Comparison of ENCODE assay signal across 7 mouse cellular contexts in genomic region chr7:12479009-12479346, GRCm38 (mm10). TPM values are rescaled to one million over a fixed set of nuclear protein-coding genes. Genes with fewer than 3 reads are reported as not detected.
DNase-seq lines count a peak whose midpoint lies in the region; ATAC-seq and TF ChIP-seq lines count a peak whose summit lies in the region.

No protein-coding gene starts in this region.

- no peak for TF ChIP-seq EP300 in lung, postnatal 0 days (IDR thresholded peaks at IDR 0.05)

- TF ChIP-seq CTCF in lung, postnatal 0 days (IDR thresholded peaks at IDR 0.05): no peak

- peak overlapping the region; percentile 98 for H3K4me3 ChIP-seq in lung, postnatal 0 days (ENCODE audit: low read depth, low read length)
- H3K4me3 ChIP-seq in embryonic facial prominence, embryonic 13.5 days: peak overlapping the region; percentile 93
- peak overlapping the region; percentile 80 for H3K4me3 ChIP-seq in limb, embryonic 11.5 days (ENCODE audit: low read depth, low read length)
- H3K4me3 ChIP-seq in stomach, embryonic 14.5 days (ENCODE audit: low read depth, low read length): peak overlapping the region; percentile 93

- peaks cover 30% of the 10 kb centered on the region for H3K36me3 ChIP-seq in lung, postnatal 0 days (ENCODE audit: insufficient read depth, low read length)
- H3K36me3 ChIP-seq in embryonic facial prominence, embryonic 13.5 days: peaks cover 39% of the 10 kb centered on the region
- peaks cover 33% of the 10 kb centered on the region for H3K36me3 ChIP-seq in limb, embryonic 11.5 days (ENCODE audit: control insufficient read depth, insufficient read depth, low read length)
- peaks cover 37% of the 10 kb centered on the region for H3K36me3 ChIP-seq in stomach, embryonic 14.5 days (ENCODE audit: control insufficient read depth, insufficient read depth, low read length)

- DNase-seq in lung, postnatal 0 days (ENCODE audit: low spot score): no peak
- DNase-seq in lung, adult 18-20 months: no peak
- DNase-seq in limb, embryonic 11.5 days (ENCODE audit: low spot score): no peak
- no peak for DNase-seq in ovary, postnatal 14 days (ENCODE audit: low spot score)

- H3K4me1 ChIP-seq in lung, postnatal 0 days (ENCODE audit: insufficient read depth, low read depth, low read length): 0 out of 2 replicates have a peak, but pooled peaks cover 4% of the 10 kb centered on the region
- H3K4me1 ChIP-seq in embryonic facial prominence, embryonic 13.5 days: 0 out of 2 replicates have a peak, but pooled peaks cover 2% of the 10 kb centered on the region
- H3K4me1 ChIP-seq in limb, embryonic 11.5 days (ENCODE audit: control insufficient read depth, insufficient read depth, low read length): no peaks in the 10 kb centered on the region
- 0 out of 2 replicates have a peak, but pooled peaks cover 2% of the 10 kb centered on the region for H3K4me1 ChIP-seq in stomach, embryonic 14.5 days (ENCODE audit: control insufficient read depth, insufficient read depth, low read length)

- peaks cover 2% of the 10 kb centered on the region; the same call in 1 of the 2 replicates for H3K9me3 ChIP-seq in lung, postnatal 0 days (ENCODE audit: low read length)
- H3K9me3 ChIP-seq in embryonic facial prominence, embryonic 13.5 days: peaks cover 12% of the 10 kb centered on the region; the same call in 1 of the 2 replicates
- peaks cover 10% of the 10 kb centered on the region; the same call in 1 of the 2 replicates for H3K9me3 ChIP-seq in limb, embryonic 11.5 days (ENCODE audit: control insufficient read depth, low read length)
- peaks cover 15% of the 10 kb centered on the region for H3K9me3 ChIP-seq in stomach, embryonic 14.5 days (ENCODE audit: control insufficient read depth, low read depth, low read length)

- H3K4me2 ChIP-seq in lung, postnatal 0 days (replicated peaks; ENCODE audit: low read depth, low read length): peak overlapping the region; percentile 65
- peak overlapping the region; percentile 67 for H3K4me2 ChIP-seq in embryonic facial prominence, embryonic 13.5 days
- peak overlapping the region; percentile 49 for H3K4me2 ChIP-seq in limb, embryonic 11.5 days (ENCODE audit: low read depth, severe bottlenecking)
- H3K4me2 ChIP-seq in stomach, embryonic 14.5 days (replicated peaks; ENCODE audit: low read depth, low read length): peak overlapping the region; percentile 52

- no peaks in the 10 kb centered on the region for H3K27me3 ChIP-seq in lung, postnatal 0 days (replicated peaks; ENCODE audit: insufficient read depth, low read length)
- H3K27me3 ChIP-seq in embryonic facial prominence, embryonic 13.5 days: no peaks in the 10 kb centered on the region
- H3K27me3 ChIP-seq in limb, embryonic 11.5 days (ENCODE audit: control insufficient read depth, insufficient read depth, low read length): no peaks in the 10 kb centered on the region
- no peaks in the 10 kb centered on the region for H3K27me3 ChIP-seq in stomach, embryonic 14.5 days (ENCODE audit: control insufficient read depth, insufficient read depth, low read length)

- 2% methylated on average over 7 of the region's 8 CpGs for WGBS in lung, postnatal 0 days
- under 1% methylated on average over 8 of the region's 8 CpGs for WGBS in embryonic facial prominence, embryonic 13.5 days
- WGBS in limb, embryonic 11.5 days: 0% methylated on average over 8 of the region's 8 CpGs
- 2% methylated on average over 6 of the region's 8 CpGs for WGBS in stomach, embryonic 14.5 days

- peak overlapping the region; percentile 89; the same call in 1 of the 2 replicates for H3K27ac ChIP-seq in lung, postnatal 0 days (ENCODE audit: low read length)
- peak overlapping the region; percentile 89; the same call in 1 of the 2 replicates for H3K27ac ChIP-seq in embryonic facial prominence, embryonic 13.5 days
- H3K27ac ChIP-seq in limb, embryonic 11.5 days (replicated peaks; ENCODE audit: low read depth, low read length): no peak overlapping the region
- peak overlapping the region; percentile 86; the same call in 1 of the 2 replicates for H3K27ac ChIP-seq in stomach, embryonic 14.5 days (ENCODE audit: low read length)

- H3K9ac ChIP-seq in lung, postnatal 0 days (replicated peaks; ENCODE audit: low read depth): peak overlapping the region; percentile 97
- H3K9ac ChIP-seq in embryonic facial prominence, embryonic 13.5 days: peak overlapping the region; percentile 97
- peak overlapping the region; percentile 94 for H3K9ac ChIP-seq in limb, embryonic 11.5 days (ENCODE audit: low read length)
- peak overlapping the region; percentile 96 for H3K9ac ChIP-seq in stomach, embryonic 14.5 days (replicated peaks; ENCODE audit: low read depth, low read length)

- ATAC-seq in lung, postnatal 0 days: no peak
- no peak for ATAC-seq in embryonic facial prominence, embryonic 13.5 days (ENCODE audit: insufficient number of reproducible peaks, insufficient read depth, low FRiP score, low TSS enrichment, low read depth)
- ATAC-seq in limb, embryonic 11.5 days (ENCODE audit: insufficient number of reproducible peaks, low FRiP score, low TSS enrichment, low read depth): no peak; the same call in 1 of the 2 replicates
- ATAC-seq in stomach, embryonic 14.5 days (ENCODE audit: insufficient number of reproducible peaks, insufficient read depth, low FRiP score, low read depth): no peak
- ATAC-seq in frontal cortex, adult (ENCODE audit: low TSS enrichment): no peak

RNA-seq across cellular contexts. Expression of gene Zfp606, which starts 0.9 kb away (rescaled TPM):
- polyA plus RNA-seq in lung, postnatal 0 days (2015; fragmentation: Nextera tagmentation; extraction: Ambion mirVana): 9.7 and 10.1 TPM in 2 replicates
- 27.3 and 29.1 TPM in 2 replicates for polyA plus RNA-seq in embryonic facial prominence, embryonic 13.5 days (2015; fragmentation: Nextera tagmentation; extraction: Ambion mirVana)
- 39.6 and 39.8 TPM in 2 replicates for polyA plus RNA-seq in limb, embryonic 11.5 days (2014; fragmentation: Nextera tagmentation; extraction: Ambion mirVana)
- 27.2 and 27.3 TPM in 2 replicates for polyA plus RNA-seq in stomach, embryonic 14.5 days (2014; fragmentation: Nextera tagmentation; extraction: Ambion mirVana)

RNA-seq across cellular contexts. Expression of gene 2900092C05Rik, which starts 33.3 kb away (rescaled TPM):
- not detected in 2 replicates for polyA plus RNA-seq in lung, postnatal 0 days (2015; fragmentation: Nextera tagmentation; extraction: Ambion mirVana)
- not detected in 2 replicates for polyA plus RNA-seq in embryonic facial prominence, embryonic 13.5 days (2015; fragmentation: Nextera tagmentation; extraction: Ambion mirVana)
- polyA plus RNA-seq in limb, embryonic 11.5 days (2014; fragmentation: Nextera tagmentation; extraction: Ambion mirVana): not detected in 2 replicates
- not detected in 2 replicates for polyA plus RNA-seq in stomach, embryonic 14.5 days (2014; fragmentation: Nextera tagmentation; extraction: Ambion mirVana)

RNA-seq across cellular contexts. Expression of gene Zfp551, which starts 56.4 kb away (rescaled TPM):
- 2.5 TPM in 2 replicates for polyA plus RNA-seq in lung, postnatal 0 days (2015; fragmentation: Nextera tagmentation; extraction: Ambion mirVana)
- polyA plus RNA-seq in embryonic facial prominence, embryonic 13.5 days (2015; fragmentation: Nextera tagmentation; extraction: Ambion mirVana): 5.5 and 5.8 TPM in 2 replicates
- 4.6 and 5.3 TPM in 2 replicates for polyA plus RNA-seq in limb, embryonic 11.5 days (2014; fragmentation: Nextera tagmentation; extraction: Ambion mirVana)
- polyA plus RNA-seq in stomach, embryonic 14.5 days (2014; fragmentation: Nextera tagmentation; extraction: Ambion mirVana): 4.5 and 4.8 TPM in 2 replicates
